Mouse (Mus musculus) stomach, postnatal 0 days (tissue): ENCODE measurements at regions not wholly inside any gene's neighbourhood (a gene's known extent, or its start where the extent isn't known, plus 50 kb on each side); places are given as distances from the start of the nearest gene placed in this dataset.

Experiments used
- CTCF ChIP-seq: IDR thresholded peaks from 2 replicates; pipeline ENCODE4 v1.5.1; 2016; ENCODE audit warnings: antibody characterized with exemption, low read depth, mild to moderate bottlenecking, moderate library complexity
- EP300 ChIP-seq: optimal IDR thresholded peaks from 2 replicates; pipeline ENCODE3; 2016; ENCODE audit warnings: antibody characterized with exemption

DNA sequence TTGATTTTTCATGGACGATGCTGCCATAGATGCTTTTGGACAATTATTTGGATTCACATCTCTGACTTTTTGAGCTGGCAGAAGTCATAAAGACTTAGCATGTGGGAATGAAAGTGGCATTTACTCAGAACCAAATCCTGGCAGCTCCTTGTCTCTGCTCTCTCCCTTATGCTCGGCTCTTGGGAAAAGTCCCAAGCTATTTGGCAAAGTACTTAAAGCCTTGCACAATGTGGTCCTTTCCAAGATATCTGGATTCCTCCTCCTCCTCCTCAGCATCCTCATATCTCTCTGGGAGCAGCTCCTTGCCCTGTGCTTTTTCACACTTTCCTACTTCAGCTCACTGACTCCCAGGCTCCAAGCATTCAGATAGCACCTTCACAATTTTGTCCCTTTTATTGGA lies 1995.7 kb upstream of the Lrrc6 start:
- TF ChIP-seq CTCF (no peak), EP300 (no peak)
